Mouse (Mus musculus): ENCODE measurements at regions not wholly inside any gene's neighbourhood (a gene's known extent, or its start where the extent isn't known, plus 50 kb on each side); places are given as distances from the start of the nearest gene placed in this dataset.

- no peak for DNase-seq (ENCODE audit: low read depth in 2 of 2, low spot score in 2 of 2)
Measured at GRCm38 (mm10) chr7:135880446-135880845, 164.3 kb upstream of the Mki67 start.

- DNase-seq (ENCODE audit: low read depth in 2 of 2, low spot score in 2 of 2): no peak
Measured at GRCm38 (mm10) chr7:135882306-135882705, 166.1 kb upstream of the Mki67 start.

- DNase-seq (ENCODE audit: low read depth in 2 of 2, low spot score in 2 of 2): no peak
Measured at GRCm38 (mm10) chr7:135888598-135888997, 172.4 kb upstream of the Mki67 start.

- no peak for DNase-seq (ENCODE audit: low read depth in 2 of 2, low spot score in 2 of 2)
Measured at GRCm38 (mm10) chr7:135889016-135889726, 173.0 kb upstream of the Mki67 start.

- DNase-seq (ENCODE audit: low read depth in 2 of 2, low spot score in 2 of 2): no peak
Measured at GRCm38 (mm10) chr7:135898876-135899275, 182.7 kb upstream of the Mki67 start.

GRCm38 (mm10) chr7:135899765-135900164 lies 183.6 kb upstream of the Mki67 start:
- no peak for DNase-seq (ENCODE audit: low read depth in 2 of 2, low spot score in 2 of 2)

DNA sequence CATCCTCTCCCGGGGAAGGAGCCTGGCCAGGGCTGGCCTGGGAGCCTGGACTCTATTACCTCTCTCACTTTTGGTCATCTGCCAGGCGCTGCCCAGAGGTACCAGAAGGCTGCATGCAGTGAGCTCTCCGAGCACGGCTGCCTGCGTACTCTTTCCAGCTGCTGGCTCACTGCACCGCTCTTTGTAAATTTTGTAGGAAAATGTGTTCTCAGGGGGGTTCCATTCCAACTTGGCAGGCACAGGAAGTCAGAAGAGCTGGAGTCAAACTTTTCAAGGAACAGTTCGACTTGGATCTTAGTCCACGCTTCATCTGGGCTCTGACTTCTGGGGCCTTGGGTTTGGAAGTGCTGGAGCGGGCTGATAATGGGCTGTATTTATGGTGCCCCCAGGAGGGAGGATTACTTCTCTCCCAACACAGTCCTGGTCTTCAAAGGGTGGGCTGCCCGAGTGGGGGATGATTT lies 184.7 kb upstream of the Mki67 start:
- DNase-seq (ENCODE audit: low read depth in 2 of 2, low spot score in 2 of 2): no peak

- no peak for DNase-seq (ENCODE audit: low read depth in 2 of 2, low spot score in 2 of 2)
Measured at GRCm38 (mm10) chr7:135902106-135903055, 186.2 kb upstream of the Mki67 start.

GRCm38 (mm10) chr7:135911376-135911775 lies 195.2 kb upstream of the Mki67 start:
- no peak for DNase-seq (ENCODE audit: low read depth in 2 of 2, low spot score in 2 of 2)

- no peak for DNase-seq (ENCODE audit: low read depth in 2 of 2, low spot score in 2 of 2)
Measured at GRCm38 (mm10) chr7:135913923-135914634, 197.9 kb upstream of the Mki67 start.

- DNase-seq (ENCODE audit: low read depth in 2 of 2, low spot score in 2 of 2): no peak
Measured at GRCm38 (mm10) chr7:135923876-135924275, 207.7 kb upstream of the Mki67 start.

- no peak for DNase-seq (ENCODE audit: low read depth in 2 of 2, low spot score in 2 of 2)
Measured at GRCm38 (mm10) chr7:135924641-135925040, 208.5 kb upstream of the Mki67 start.

- no peak for DNase-seq (ENCODE audit: low read depth in 2 of 2, low spot score in 2 of 2)
Measured at GRCm38 (mm10) chr7:135930091-135930490, 213.9 kb upstream of the Mki67 start.

- DNase-seq (ENCODE audit: low read depth in 2 of 2, low spot score in 2 of 2): no peak
Measured at GRCm38 (mm10) chr7:135932595-135933175, 216.5 kb upstream of the Mki67 start.

- DNase-seq (ENCODE audit: low read depth in 2 of 2, low spot score in 2 of 2): no peak
Measured at GRCm38 (mm10) chr7:135935180-135935579, 219.0 kb upstream of the Mki67 start.

GRCm38 (mm10) chr7:135937465-135937864 lies 221.3 kb upstream of the Mki67 start:
- no peak for DNase-seq (ENCODE audit: low read depth in 2 of 2, low spot score in 2 of 2)

DNA sequence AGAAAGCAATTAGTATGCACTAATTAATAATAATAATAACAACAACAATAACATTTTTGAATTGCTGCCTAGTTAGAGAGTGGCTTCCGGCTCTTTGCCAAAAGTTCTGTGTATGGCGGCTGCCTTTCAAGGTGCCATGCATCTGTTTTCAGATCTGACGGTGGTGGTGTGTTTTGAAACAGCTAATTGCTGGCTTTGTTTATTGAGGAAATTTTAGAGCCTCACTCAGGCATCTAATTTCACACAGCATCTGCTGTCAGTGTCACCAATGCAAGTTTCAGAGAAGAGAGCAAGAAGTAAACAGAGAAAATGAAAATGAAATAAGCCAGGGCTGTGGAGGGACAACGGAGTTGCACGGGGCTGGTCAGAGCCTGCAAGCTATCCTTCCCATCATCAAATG lies 223.2 kb upstream of the Mki67 start:
- DNase-seq (ENCODE audit: low read depth in 2 of 2, low spot score in 2 of 2): no peak

DNA sequence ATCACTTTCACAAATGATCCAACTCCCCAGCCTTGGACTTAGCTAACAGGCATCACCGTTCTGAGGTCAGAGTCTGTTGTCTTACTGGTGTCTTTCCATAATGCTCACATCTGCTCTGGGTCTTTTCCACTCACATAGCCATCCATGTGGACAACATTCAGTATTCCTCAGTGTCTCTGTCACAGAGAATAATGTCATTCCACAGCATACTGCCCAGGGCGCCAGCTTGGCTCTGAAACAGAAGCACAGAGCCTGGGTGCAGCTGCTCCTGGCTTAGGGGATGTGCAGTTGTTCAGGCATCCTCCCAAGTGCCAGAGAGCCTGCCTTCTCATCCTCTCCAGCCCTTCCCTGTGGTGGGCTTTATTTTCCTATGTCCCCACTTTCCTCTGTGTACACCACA lies 226.7 kb upstream of the Mki67 start:
- DNase-seq (ENCODE audit: low read depth in 2 of 2, low spot score in 2 of 2): no peak

DNA sequence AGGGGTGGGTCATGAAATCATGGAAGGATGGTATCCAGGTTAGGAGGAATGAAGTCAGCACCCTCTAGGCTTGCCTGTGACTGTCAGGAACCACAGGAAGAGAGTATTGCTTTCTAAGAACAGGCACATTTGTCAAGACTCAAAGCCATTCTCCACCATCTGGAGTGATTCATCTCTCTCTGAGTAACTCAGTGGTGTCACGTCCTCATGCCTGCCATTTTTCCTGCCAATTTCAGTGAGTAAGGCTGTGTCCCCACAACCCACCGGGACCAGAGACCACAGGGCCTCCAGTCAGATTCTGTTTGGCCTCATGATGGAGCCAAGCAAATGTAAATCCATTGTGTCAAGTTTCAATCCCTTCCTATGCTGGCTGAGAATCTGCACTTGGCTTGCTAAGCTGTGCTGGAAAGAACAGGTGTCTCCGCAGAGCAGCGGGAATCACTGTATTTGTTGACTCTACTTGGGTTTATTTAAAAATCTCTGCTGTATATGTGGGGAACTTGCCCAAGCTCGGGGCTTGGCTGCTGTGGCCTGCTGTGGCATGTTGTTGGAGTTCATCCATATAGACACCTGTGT lies 230.0 kb upstream of the Mki67 start:
- DNase-seq (ENCODE audit: low read depth in 2 of 2, low spot score in 2 of 2): no peak

DNA sequence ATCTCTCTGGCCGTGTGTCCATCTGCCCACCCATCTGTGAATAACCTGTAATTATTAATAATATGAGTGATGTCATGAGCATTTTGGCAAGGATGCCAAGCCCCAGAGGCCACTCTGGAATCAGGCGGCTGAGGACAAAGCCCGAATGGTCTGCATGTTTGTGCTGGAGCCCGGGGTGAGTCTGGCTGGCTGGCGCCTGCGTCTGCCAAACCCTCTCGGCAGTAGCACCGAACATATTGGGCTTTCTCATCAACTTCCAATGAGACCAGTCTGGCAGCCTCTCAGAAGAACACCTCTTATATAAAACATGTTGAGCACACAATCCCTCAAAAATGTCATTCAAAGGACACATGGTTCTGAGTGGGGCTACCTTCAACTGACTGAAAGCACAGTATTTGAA lies 244.9 kb upstream of the Mki67 start:
- DNase-seq (ENCODE audit: low read depth in 2 of 2, low spot score in 2 of 2): no peak

DNA sequence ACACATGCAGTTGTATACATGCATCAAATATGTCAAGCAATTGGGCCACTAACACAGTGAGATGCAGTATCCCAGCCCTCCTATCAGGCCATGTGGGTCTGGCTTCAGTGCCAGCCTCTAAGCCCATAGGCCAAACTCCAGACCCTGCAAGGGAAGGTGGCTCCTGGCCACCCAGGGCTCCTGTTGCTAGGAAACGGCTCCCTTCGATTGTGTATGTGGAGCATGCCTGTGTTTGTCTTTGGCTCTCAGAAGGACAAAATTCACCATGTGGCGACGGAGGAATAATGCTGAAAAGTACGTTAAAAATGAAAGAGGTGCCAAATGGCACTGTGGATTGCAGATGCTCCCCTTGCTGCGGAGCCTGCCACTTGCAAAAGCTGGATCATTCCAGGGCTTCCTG lies 249.4 kb upstream of the Mki67 start:
- no peak for DNase-seq (ENCODE audit: low read depth in 2 of 2, low spot score in 2 of 2)
